Comparison of ENCODE assay signal across 8 mouse cellular contexts in genomic region chr5:138170936-138171561, GRCm38 (mm10). TPM values are rescaled to one million over a fixed set of nuclear protein-coding genes. Genes with fewer than 3 reads are reported as not detected.
A peak's percentile ranks its signal among the peaks of the same experiment; 100 is the strongest.
DNase-seq lines count a peak whose midpoint lies in the region; ATAC-seq lines count a peak whose summit lies in the region.

No protein-coding gene starts in this region.

- peak overlapping the region; percentile 94 for H3K4me2 ChIP-seq in hindbrain, embryonic 16.5 days (ENCODE audit: low read length)

- H3K79me2 ChIP-seq in macrophage (ENCODE audit: inconsistent target): peaks cover 19% of the 10 kb centered on the region

- peak; percentile 85 for DNase-seq in T-cell, adult 2 months (ENCODE audit: low spot score)
- peak; percentile 97 for DNase-seq in cerebellum, postnatal 36 days
- peak; percentile 94 for DNase-seq in frontal cortex, postnatal 36 days (ENCODE audit: low spot score in 2 of 2)
- peak; percentile 96 to 97 for DNase-seq in left cerebral cortex, adult 18-20 months (ENCODE audit: low spot score in 2 of 2)
- peak; percentile 97 for DNase-seq in right cerebral cortex, adult 18-20 months
- DNase-seq in urinary bladder, postnatal 10 days (ENCODE audit: low spot score): peak; percentile 90

- peak overlapping the region; percentile 93 for H3K27ac ChIP-seq in hindbrain, embryonic 16.5 days (ENCODE audit: low read depth, low read length)
- H3K27ac ChIP-seq in macrophage: peak overlapping the region; percentile 77

- no peaks in the 10 kb centered on the region for H3K9me3 ChIP-seq in hindbrain, embryonic 16.5 days (ENCODE audit: control insufficient read depth, low read length)

- no peaks in the 10 kb centered on the region for H3K27me3 ChIP-seq in hindbrain, embryonic 16.5 days (replicated peaks; ENCODE audit: control insufficient read depth, insufficient read depth, low read length)

- 0% methylated on average over 47 of the region's 47 CpGs for WGBS in hindbrain, embryonic 16.5 days
- WGBS in macrophage (ENCODE audit: missing documents): 0% methylated on average over 47 of the region's 47 CpGs

- peak overlapping the region; percentile 60 for H3K4me3 ChIP-seq in hindbrain, embryonic 16.5 days (ENCODE audit: low read length)
- H3K4me3 ChIP-seq in macrophage (ENCODE audit: inconsistent target): peak overlapping the region; percentile 88

- peak; percentile 86 for ATAC-seq in hindbrain, embryonic 16.5 days

- H3K36me3 ChIP-seq in hindbrain, embryonic 16.5 days (ENCODE audit: control insufficient read depth, insufficient read depth, low read length): peaks cover 30% of the 10 kb centered on the region
- H3K36me3 ChIP-seq in macrophage (ENCODE audit: inconsistent target): peaks cover 32% of the 10 kb centered on the region; the same call in 1 of the 2 replicates

- H3K9ac ChIP-seq in hindbrain, embryonic 16.5 days (ENCODE audit: low read depth, low read length): peak overlapping the region; percentile 75

- H3K4me1 ChIP-seq in hindbrain, embryonic 16.5 days (ENCODE audit: control insufficient read depth, insufficient read depth, low read depth, low read length): peaks cover 18% of the 10 kb centered on the region

RNA-seq across cellular contexts. Expression of gene Ap4m1, which starts 0.8 kb away (rescaled TPM):
- 20.3 and 22.9 TPM in 2 replicates for polyA plus RNA-seq in hindbrain, embryonic 16.5 days (2015; fragmentation: Nextera tagmentation; extraction: Ambion mirVana)
- total RNA-seq in left cerebral cortex, adult 18-20 months (2021): 10 to 100 TPM; 19.9 to 22.1 TPM
- total RNA-seq in macrophage (2018; cell fraction: chromatin; rRNA removed): 100 to 1,000 TPM in 1 of 26 experiments, 10 to 100 TPM in 25; 10.1 to 110 (median 55.9) TPM
- 10 to 100 TPM in 17 of 26 experiments, 1 to 10 TPM in 9; 4.3 to 18.5 (median 11.2) TPM for total RNA-seq in macrophage (2018; cell fraction: cytosol; rRNA removed)
- 10 to 100 TPM; 11.9 to 83.9 (median 37.3) TPM for total RNA-seq in macrophage (2018; cell fraction: nucleus; rRNA removed)
- polyA plus RNA-seq in macrophage (2018): 10.2 to 20.8 TPM (median 13.0 TPM) in 3 replicates

RNA-seq across cellular contexts. Expression of gene Mcm7, which starts 1.2 kb away (rescaled TPM):
- 68.0 and 80.4 TPM in 2 replicates for polyA plus RNA-seq in hindbrain, embryonic 16.5 days (2015; fragmentation: Nextera tagmentation; extraction: Ambion mirVana)
- total RNA-seq in left cerebral cortex, adult 18-20 months (2021): 10 to 100 TPM; 14.0 to 15.7 TPM
- total RNA-seq in macrophage (2018; cell fraction: chromatin; rRNA removed): 10 to 100 TPM in 15 of 26 experiments, 1 to 10 TPM in 11; 1.3 to 43.7 (median 12.9) TPM
- total RNA-seq in macrophage (2018; cell fraction: cytosol; rRNA removed): 10 to 100 TPM in 11 of 26 experiments, 1 to 10 TPM in 15; 4.5 to 13.6 (median 8.9) TPM
- 10 to 100 TPM in 11 of 26 experiments, 1 to 10 TPM in 15; 3.2 to 84.2 (median 7.7) TPM for total RNA-seq in macrophage (2018; cell fraction: nucleus; rRNA removed)
- polyA plus RNA-seq in macrophage (2018): 7.1 to 61.8 TPM (median 13.3 TPM) in 3 replicates

RNA-seq across cellular contexts. Expression of gene Cops6, which starts 10.2 kb away (rescaled TPM):
- polyA plus RNA-seq in hindbrain, embryonic 16.5 days (2015; fragmentation: Nextera tagmentation; extraction: Ambion mirVana): 319 and 340 TPM in 2 replicates
- total RNA-seq in left cerebral cortex, adult 18-20 months (2021): 100 to 1,000 TPM; 142 to 146 TPM
- total RNA-seq in macrophage (2018; cell fraction: chromatin; rRNA removed): 10 to 100 TPM in 21 of 26 experiments, 1 to 10 TPM in 5; 4.0 to 47.1 (median 24.9) TPM
- 10 to 100 TPM; 48.3 to 72.5 (median 62.4) TPM for total RNA-seq in macrophage (2018; cell fraction: cytosol; rRNA removed)
- 10 to 100 TPM in 22 of 26 experiments, 1 to 10 TPM in 4; 8.3 to 34.1 (median 19.9) TPM for total RNA-seq in macrophage (2018; cell fraction: nucleus; rRNA removed)
- 66.2 to 101 TPM (median 71.0 TPM) in 3 replicates for polyA plus RNA-seq in macrophage (2018)

RNA-seq across cellular contexts. Expression of gene Zfp113, which starts 15.5 kb away (rescaled TPM):
- polyA plus RNA-seq in hindbrain, embryonic 16.5 days (2015; fragmentation: Nextera tagmentation; extraction: Ambion mirVana): 22.7 and 22.9 TPM in 2 replicates
- 10 to 100 TPM; 11.2 to 12.6 TPM for total RNA-seq in left cerebral cortex, adult 18-20 months (2021)
- total RNA-seq in macrophage (2018; cell fraction: chromatin; rRNA removed): 10 to 100 TPM in 5 of 26 experiments, 1 to 10 TPM in 21; 1.2 to 21.8 (median 5.9) TPM
- 1 to 10 TPM in 24 of 26 experiments, under 1 TPM in 2; 0.92 to 5.4 (median 2.0) TPM for total RNA-seq in macrophage (2018; cell fraction: cytosol; rRNA removed)
- 10 to 100 TPM in 2 of 26 experiments, 1 to 10 TPM in 23, under 1 TPM in 1; 0.89 to 12.5 (median 2.9) TPM for total RNA-seq in macrophage (2018; cell fraction: nucleus; rRNA removed)
- 2.2 to 3.5 TPM (median 2.5 TPM) in 3 replicates for polyA plus RNA-seq in macrophage (2018)

RNA-seq across cellular contexts. Expression of gene Taf6, which starts 16.2 kb away (rescaled TPM):
- polyA plus RNA-seq in hindbrain, embryonic 16.5 days (2015; fragmentation: Nextera tagmentation; extraction: Ambion mirVana): 64.7 and 75.2 TPM in 2 replicates
- 10 to 100 TPM; 42.4 to 43.2 TPM for total RNA-seq in left cerebral cortex, adult 18-20 months (2021)
- total RNA-seq in macrophage (2018; cell fraction: chromatin; rRNA removed): 10 to 100 TPM in 21 of 26 experiments, 1 to 10 TPM in 5; 4.5 to 42.1 (median 18.7) TPM
- total RNA-seq in macrophage (2018; cell fraction: cytosol; rRNA removed): 10 to 100 TPM; 12.1 to 27.5 (median 22.6) TPM
- total RNA-seq in macrophage (2018; cell fraction: nucleus; rRNA removed): 10 to 100 TPM in 21 of 26 experiments, 1 to 10 TPM in 5; 4.8 to 40.7 (median 17.7) TPM
- 21.9 to 33.7 TPM (median 32.0 TPM) in 3 replicates for polyA plus RNA-seq in macrophage (2018)

Comparison
In these comparisons a context has a peak if more than half of its experiments do, and no peak if none do; other contexts are left out.
1. Peak in every context shown above with its lines: DNase-seq, ATAC-seq, H3K4me3 ChIP-seq and H3K27ac ChIP-seq.